In genomic region chr19:7172051-7172866, GRCm38 (mm10) we compare ENCODE assay signal across 8 mouse cellular contexts. TPM values are rescaled to one million over a fixed set of nuclear protein-coding genes. Genes with fewer than 3 reads are reported as not detected.
DNase-seq lines count a peak whose midpoint lies in the region; ATAC-seq and TF ChIP-seq lines count a peak whose summit lies in the region.

No protein-coding gene starts in this region.

- no peak for TF ChIP-seq POLR2A in testis, adult 2 months (IDR thresholded peaks at IDR 0.05; ENCODE audit: control insufficient read depth, low read depth, low read length)
- TF ChIP-seq POLR2A in thymus, adult 2 months (IDR thresholded peaks at IDR 0.05; ENCODE audit: control insufficient read depth, extremely low read depth, insufficient read depth, low read length, poor library complexity): no peak

- H3K27me3 ChIP-seq in testis, adult 2 months (ENCODE audit: control insufficient read depth, insufficient read depth, low read length): no peaks in the 10 kb centered on the region
- H3K27me3 ChIP-seq in stomach, embryonic 14.5 days (ENCODE audit: control insufficient read depth, insufficient read depth, low read length): no peaks in the 10 kb centered on the region
- no peaks in the 10 kb centered on the region; the same call in 1 of the 2 replicates for H3K27me3 ChIP-seq in thymus, adult 2 months (ENCODE audit: control insufficient read depth, insufficient read depth, low read length)

- peaks cover 20% of the 10 kb centered on the region for H3K4me1 ChIP-seq in testis, adult 2 months (ENCODE audit: control insufficient read depth, insufficient read depth, low read length)
- H3K4me1 ChIP-seq in stomach, embryonic 14.5 days (ENCODE audit: control insufficient read depth, insufficient read depth, low read length): peaks cover 24% of the 10 kb centered on the region
- peaks cover 3% of the 10 kb centered on the region; the same call in 1 of the 2 replicates for H3K4me1 ChIP-seq in thymus, adult 2 months (replicated peaks; ENCODE audit: control insufficient read depth, insufficient read depth, low read length)

- no peak for DNase-seq in testis, postnatal 14 days (ENCODE audit: low spot score)
- peak; percentile 28 to 60 for DNase-seq in frontal cortex, postnatal 25 days (ENCODE audit: low spot score in 2 of 2)
- DNase-seq in layer of hippocampus, adult 8-10 months (ENCODE audit: low spot score in 2 of 2): peak; percentile 59 to 60
- peak; percentile 36 to 71 for DNase-seq in lung, postnatal 4 days
- DNase-seq in T-cell, adult 2 months (ENCODE audit: low spot score): no peak
- DNase-seq in thymus, adult 2 months: no peak

- H3K4me3 ChIP-seq in testis, adult 2 months (ENCODE audit: control insufficient read depth, low read depth, low read length): peak overlapping the region; percentile 14
- no peak overlapping the region for H3K4me3 ChIP-seq in stomach, embryonic 14.5 days (ENCODE audit: low read depth, low read length)
- H3K4me3 ChIP-seq in thymus, adult 2 months (ENCODE audit: control insufficient read depth, insufficient read depth, low read length): no peak overlapping the region

- 19% methylated on average over 13 of the region's 13 CpGs for WGBS in stomach, embryonic 14.5 days
- 67% methylated on average over 13 of the region's 13 CpGs for WGBS in thymus, adult 2 months

- H3K36me3 ChIP-seq in testis, adult 2 months (ENCODE audit: control insufficient read depth, insufficient read depth, low read length): no peaks in the 10 kb centered on the region
- H3K36me3 ChIP-seq in stomach, embryonic 14.5 days (ENCODE audit: control insufficient read depth, insufficient read depth, low read length): no peaks in the 10 kb centered on the region
- H3K36me3 ChIP-seq in thymus, adult 2 months (ENCODE audit: control insufficient read depth, insufficient read depth, low read length): no peaks in the 10 kb centered on the region

- no peaks in the 10 kb centered on the region for H3K9me3 ChIP-seq in stomach, embryonic 14.5 days (ENCODE audit: control insufficient read depth, low read depth, low read length)

- TF ChIP-seq CTCF in testis, adult 2 months (IDR thresholded peaks at IDR 0.05; ENCODE audit: control insufficient read depth, insufficient read depth, insufficient replicate concordance, low read depth, low read length): no peak
- TF ChIP-seq CTCF in thymus, adult 2 months (IDR thresholded peaks at IDR 0.05; ENCODE audit: borderline replicate concordance, control insufficient read depth, extremely low read depth, insufficient read depth, low read length, poor library complexity): no peak

- no peak overlapping the region for H3K9ac ChIP-seq in stomach, embryonic 14.5 days (replicated peaks; ENCODE audit: low read depth, low read length)

- peak; percentile 84 for ATAC-seq in stomach, embryonic 14.5 days (ENCODE audit: insufficient number of reproducible peaks, insufficient read depth, low FRiP score, low read depth)

- no peak overlapping the region for H3K27ac ChIP-seq in testis, adult 2 months (ENCODE audit: control insufficient read depth, insufficient read depth, low read depth, low read length)
- no peak overlapping the region for H3K27ac ChIP-seq in stomach, embryonic 14.5 days (ENCODE audit: low read length)
- no peak overlapping the region for H3K27ac ChIP-seq in thymus, adult 2 months (ENCODE audit: control insufficient read depth, insufficient read depth, low read length)

- no peak overlapping the region for H3K4me2 ChIP-seq in stomach, embryonic 14.5 days (replicated peaks; ENCODE audit: low read depth, low read length)

RNA-seq across cellular contexts. Expression of gene Otub1, which starts 33.9 kb away (rescaled TPM):
- polyA plus RNA-seq in testis, adult 2 months (2012; rRNA removed): 49.4 and 49.9 TPM in 2 replicates
- total RNA-seq in layer of hippocampus, adult 8-10 months (2022): 100 to 1,000 TPM; 277 to 297 (median 291) TPM
- polyA plus RNA-seq in stomach, embryonic 14.5 days (2014; fragmentation: Nextera tagmentation; extraction: Ambion mirVana): 222 and 238 TPM in 2 replicates
- 176 and 191 TPM in 2 replicates for polyA plus RNA-seq in thymus, adult 2 months (2012; rRNA removed)

RNA-seq across cellular contexts. Expression of gene Cox8a, which starts 45.2 kb away (rescaled TPM):
- 117 and 148 TPM in 2 replicates for polyA plus RNA-seq in testis, adult 2 months (2012; rRNA removed)
- 1,000 to 10,000 TPM; 1,017 to 1,089 (median 1,062) TPM for total RNA-seq in layer of hippocampus, adult 8-10 months (2022)
- polyA plus RNA-seq in stomach, embryonic 14.5 days (2014; fragmentation: Nextera tagmentation; extraction: Ambion mirVana): 1,044 and 1,144 TPM in 2 replicates
- polyA plus RNA-seq in thymus, adult 2 months (2012; rRNA removed): 1,690 and 1,818 TPM in 2 replicates

Comparison
In these comparisons a context has a peak if more than half of its experiments do, and no peak if none do; other contexts are left out.
1. DNase-seq: peak in frontal cortex, postnatal 25 days (2 of 2), layer of hippocampus, adult 8-10 months (2 of 2) and lung, postnatal 4 days (2 of 2); none in testis, postnatal 14 days (single experiment), T-cell, adult 2 months (single experiment) and thymus, adult 2 months (single experiment).